Mouse (Mus musculus) adipose tissue, adult 10 weeks (tissue): ENCODE measurements around the gene 1700022I11Rik. TPM values are rescaled to one million over a fixed set of nuclear protein-coding genes. Genes with fewer than 3 reads are reported as not detected.

ENCODE experiments used
- polyA plus RNA-seq: library from polyadenylated mRNA; stranded (reverse); fragments of 350-450 nt; fragmentation: Illumina TruSeq; extraction: RNeasy Lipid Tissue Mini Kit (QIAGEN cat#74804); gene quantifications from one replicate; pipeline ENCODE4 v1.2.3, GENCODE M21; 2014; ENCODE audit warnings: low read depth, low replicate concordance

1700022I11Rik gene
- polyA plus RNA-seq: 0.30 TPM

GRCm38 (mm10) chr4:42969304-42969703 is at the start of gene 1700022I11Rik:
TSS of gene 1700022I11Rik (plus strand) at chr4:42969604.

GRCm38 (mm10) chr4:42949676-42950051 is 19.7 kb upstream of the 1700022I11Rik start, which contains the start of gene Dnajb5:
TSS of gene Dnajb5 (plus strand) at chr4:42949814.

GRCm38 (mm10) chr4:43000141-43000986 is 31.0 kb downstream of the 1700022I11Rik start, which contains the start of gene Vcp:
TSS of gene Vcp (minus strand) at chr4:43000507.

GRCm38 (mm10) chr4:43010161-43011038 is 41.0 kb downstream of the 1700022I11Rik start, which contains the start of gene Fancg:
TSS of gene Fancg (minus strand) at chr4:43010506.

GRCm38 (mm10) chr4:43025084-43025960 is 55.9 kb downstream of the 1700022I11Rik start, which contains the start of gene Pigo:
TSS of gene Pigo (minus strand) at chr4:43025819.

GRCm38 (mm10) chr4:43031237-43031995 is 62.0 kb downstream of the 1700022I11Rik start, which contains the start of gene Stoml2:
TSS of gene Stoml2 (minus strand) at chr4:43031710.

Other genes starting within 250 kb of the 1700022I11Rik start
- not detected for gene 4930578G10Rik, start 234.1 kb upstream of the 1700022I11Rik start, polyA plus RNA-seq
- 7.4 TPM for gene Ccl19, start 213.0 kb upstream of the 1700022I11Rik start, polyA plus RNA-seq
- gene Ccl21a, start 195.6 kb upstream of the 1700022I11Rik start, polyA plus RNA-seq: 115 TPM
- gene Fam205a1, start 115.7 kb upstream of the 1700022I11Rik start, polyA plus RNA-seq: 0.31 TPM
- gene Gm12394, start 112.8 kb upstream of the 1700022I11Rik start, polyA plus RNA-seq: not detected
- 7.8 TPM for gene Fam205c, start 95.4 kb upstream of the 1700022I11Rik start, polyA plus RNA-seq
- gene Phf24, start 52.9 kb upstream of the 1700022I11Rik start, polyA plus RNA-seq: 1.0 TPM
- 12.6 TPM for gene Dnajb5, start 19.8 kb upstream of the 1700022I11Rik start, polyA plus RNA-seq
- gene Vcp, start 30.9 kb downstream of the 1700022I11Rik start, polyA plus RNA-seq: 276 TPM
- gene Fancg, start 40.9 kb downstream of the 1700022I11Rik start, polyA plus RNA-seq: 8.8 TPM
- 19.7 TPM for gene Pigo, start 56.2 kb downstream of the 1700022I11Rik start, polyA plus RNA-seq
- 70.3 TPM for gene Stoml2, start 62.1 kb downstream of the 1700022I11Rik start, polyA plus RNA-seq
- 32.3 TPM for gene Fam214b, start 76.6 kb downstream of the 1700022I11Rik start, polyA plus RNA-seq
- 22.2 TPM for gene Unc13b, start 89.3 kb downstream of the 1700022I11Rik start, polyA plus RNA-seq